ENCODE assay signal across 16 mouse cellular contexts in genomic region chr8:72458457-72458856, GRCm38 (mm10). TPM values are rescaled to one million over a fixed set of nuclear protein-coding genes. Genes with fewer than 3 reads are reported as not detected.
"Had no signal": no experiment of that assay in that cellular context is flagged by ENCODE, and none has a peak within 500 bp of the region (broad histone marks: within the 10 kb centered on the region; RNA-seq: fewer than 3 reads in every experiment).

No protein-coding gene starts in this region.

- H3K4me2 ChIP-seq: neural tube, embryonic 13.5 days; neural tube, embryonic 15.5 days; stomach, embryonic 15.5 days had no signal

- H3K27me3 ChIP-seq: neural tube, embryonic 13.5 days; neural tube, embryonic 15.5 days; stomach, embryonic 15.5 days had no signal

- DNase-seq: retina, postnatal 1 day; right cerebral cortex, adult 18-20 months; right cerebral cortex, postnatal 14 days; right cerebral cortex, postnatal 25 days; right cerebral cortex, postnatal 4 days; spleen, adult 18-20 months; thymus, adult 18-20 months; thymus, adult 2 months; thymus, postnatal 14 days; thymus, postnatal 25 days; thymus, postnatal 36 days; thymus, postnatal 4 days had no signal

- H3K4me3 ChIP-seq: neural tube, embryonic 13.5 days; neural tube, embryonic 15.5 days; stomach, embryonic 15.5 days had no signal

RNA-seq across cellular contexts. Expression of gene Calr3, which starts 14.8 kb away (rescaled TPM):
- polyA plus RNA-seq: small intestine, adult 2 months had no signal
